Mouse (Mus musculus) gastrocnemius, postnatal 36 days (tissue): ENCODE measurements around the gene Rbpms2. TPM values are rescaled to one million over a fixed set of nuclear protein-coding genes. Genes with fewer than 3 reads are reported as not detected.

Experiments used
- DNase-seq, 2 experiments: peaks; one replicate each; pipeline ENCODE4 v3.0.0; 2022
- intact Hi-C: fragments of 180-260 bp; cut with DNase I; formaldehyde crosslinking; loops from one replicate; pipeline ENCODE4 v1.15.1; 2025
- long read RNA-seq, 2 experiments: library from polyadenylated mRNA; stranded (forward); transcript quantifications; one replicate each; pipeline ENCODE4 v2.0.0; 2021
- total RNA-seq, 2 experiments: library from RNA; stranded (reverse); gene quantifications; 2 replicates each; pipeline ENCODE4 v1.2.3; 2021

Rbpms2 gene
- total RNA-seq = 1 to 10 TPM; 1.7 to 1.9 TPM
- long read RNA-seq, experiment 1, partial matches to known transcripts = 0 of 2 reads
- long read RNA-seq, experiment 1, other reads (novel, unspliced or antisense) = 0 of 2 reads
- long read RNA-seq, experiment 2, partial matches to known transcripts = 1 of 2 reads
- long read RNA-seq, experiment 2, other reads (novel, unspliced or antisense) = 1 of 2 reads

DNA sequence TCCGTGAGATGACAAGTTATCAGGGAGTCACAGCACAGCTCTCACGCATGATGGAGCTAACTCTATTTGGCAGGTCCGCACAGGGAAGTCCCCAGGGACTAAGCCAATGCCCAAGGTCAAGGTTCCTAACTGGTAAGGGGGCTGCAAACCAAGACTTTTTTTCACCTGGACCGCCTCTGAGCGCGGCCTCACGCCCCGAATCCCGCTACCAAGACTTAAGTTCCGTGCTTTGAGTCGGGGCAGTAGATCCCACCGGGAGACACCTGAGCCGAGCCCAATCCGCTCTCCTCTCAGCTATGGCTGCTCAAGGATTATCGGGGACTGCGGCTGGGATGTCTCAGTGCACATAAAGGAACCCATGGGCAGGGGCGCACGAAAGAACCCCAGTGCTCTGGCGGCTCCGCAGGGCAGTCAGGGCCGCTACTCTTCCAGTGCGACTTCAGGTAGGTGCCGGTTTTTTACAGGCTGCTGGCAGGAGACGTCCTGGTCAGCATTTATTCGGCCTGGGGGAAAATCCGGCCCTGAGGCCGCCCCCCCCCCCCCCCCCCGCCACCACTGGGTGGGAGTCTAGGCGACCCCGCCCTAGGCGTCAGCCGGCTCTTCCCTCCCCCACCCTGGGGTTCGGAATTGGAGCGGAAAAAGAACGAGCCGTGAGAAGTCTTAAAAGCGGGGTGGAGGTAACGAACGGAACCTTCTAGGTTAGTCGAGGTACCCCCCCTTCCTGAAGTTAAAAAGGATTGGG is at the start of gene Rbpms2:
Gene Rbpms2, plus strand, starts transcription at position 624 of the 742 bp plus-strand sequence.
- intact Hi-C loops = no loop called here

DNA sequence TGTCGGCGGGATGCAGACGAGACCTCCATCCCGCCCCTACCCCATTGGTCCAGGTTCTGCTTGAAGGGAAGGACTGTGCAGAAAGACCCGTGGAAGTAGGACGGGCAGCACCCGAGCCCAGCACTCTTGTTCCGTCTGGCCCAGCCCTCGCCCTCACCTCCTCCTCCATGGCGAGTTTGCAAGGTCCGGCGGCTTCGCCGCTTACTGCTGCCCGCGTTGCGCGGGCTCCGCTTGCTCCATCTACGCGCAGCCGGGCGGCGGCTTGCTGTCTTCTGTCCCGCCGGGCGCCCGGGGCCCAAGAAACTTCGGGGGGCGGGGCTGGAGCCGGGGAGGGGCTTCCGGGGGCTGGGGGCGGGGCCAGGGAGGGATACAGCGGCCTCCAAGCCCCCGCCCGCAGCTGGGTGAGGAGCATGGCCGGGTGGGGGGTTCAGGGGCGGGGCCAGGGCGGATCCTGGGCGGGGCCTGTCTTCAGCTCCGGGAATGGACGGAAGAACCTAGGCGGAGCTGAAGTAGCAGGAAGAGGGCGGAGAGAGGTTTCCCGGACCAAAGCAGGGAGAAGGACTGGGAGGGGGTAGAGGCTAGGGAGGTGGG is 49.6 kb upstream of the Rbpms2 start, which contains the start of gene Plekho2:
Gene Plekho2, minus strand, starts transcription at position 260 of the 591 bp plus-strand sequence.
- peak; percentile 86 to 93 for DNase-seq
- intact Hi-C loops = no loop called here

More for the DNA sequence above, at the start of gene Rbpms2:
- no peak for DNase-seq

DNA sequence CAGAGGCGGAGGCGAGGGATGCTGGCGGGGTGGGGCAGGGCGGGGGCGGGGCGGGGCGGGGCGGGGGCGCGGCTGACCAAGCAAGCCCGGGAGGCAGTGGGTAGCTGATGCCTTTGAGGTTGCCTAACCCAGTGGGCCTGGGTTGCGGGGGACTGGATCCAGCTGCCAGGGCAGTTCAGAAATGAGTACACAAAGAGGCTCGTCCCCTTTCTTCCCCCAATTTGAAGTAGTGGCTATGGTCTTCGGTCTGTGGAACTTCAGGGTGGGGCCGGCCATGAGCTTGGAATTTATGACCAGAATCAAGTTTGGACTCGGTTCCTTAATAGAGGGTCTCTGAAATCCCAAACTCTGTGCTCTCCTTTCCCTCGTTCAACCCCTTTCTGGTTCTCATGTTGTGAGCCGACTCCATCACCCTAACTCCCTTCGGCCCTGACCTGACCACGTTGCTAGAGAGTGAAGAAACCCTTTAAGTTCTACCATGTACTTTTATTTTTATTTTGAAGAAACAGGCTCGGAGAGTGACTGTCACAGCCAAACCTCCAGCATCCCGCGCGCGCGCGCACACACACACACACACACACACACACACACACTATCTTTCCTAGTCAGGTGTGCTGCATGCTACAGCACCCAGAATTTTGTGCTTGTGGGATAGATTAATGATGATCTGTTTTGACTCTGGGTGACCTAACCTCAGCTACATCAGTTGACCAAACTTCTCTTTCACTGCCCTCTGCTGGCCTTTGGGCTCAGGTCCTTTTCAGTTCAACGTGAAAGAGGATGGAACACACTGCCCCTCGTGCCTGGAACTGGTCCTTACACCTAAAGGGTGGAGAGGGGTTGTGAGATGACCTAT is 48.8 kb upstream of the Rbpms2 start:
- peak; percentile 77 to 87 for DNase-seq
- intact Hi-C loops = loop anchor here (1.0 kb wide), 1 partner anchor 56 kb away; no protein-coding TSS in a partner anchor

GRCm38 (mm10) chr9:65583045-65583444 is 46.4 kb upstream of the Rbpms2 start:
- intact Hi-C loops = no loop called here
- no peak for DNase-seq

DNA sequence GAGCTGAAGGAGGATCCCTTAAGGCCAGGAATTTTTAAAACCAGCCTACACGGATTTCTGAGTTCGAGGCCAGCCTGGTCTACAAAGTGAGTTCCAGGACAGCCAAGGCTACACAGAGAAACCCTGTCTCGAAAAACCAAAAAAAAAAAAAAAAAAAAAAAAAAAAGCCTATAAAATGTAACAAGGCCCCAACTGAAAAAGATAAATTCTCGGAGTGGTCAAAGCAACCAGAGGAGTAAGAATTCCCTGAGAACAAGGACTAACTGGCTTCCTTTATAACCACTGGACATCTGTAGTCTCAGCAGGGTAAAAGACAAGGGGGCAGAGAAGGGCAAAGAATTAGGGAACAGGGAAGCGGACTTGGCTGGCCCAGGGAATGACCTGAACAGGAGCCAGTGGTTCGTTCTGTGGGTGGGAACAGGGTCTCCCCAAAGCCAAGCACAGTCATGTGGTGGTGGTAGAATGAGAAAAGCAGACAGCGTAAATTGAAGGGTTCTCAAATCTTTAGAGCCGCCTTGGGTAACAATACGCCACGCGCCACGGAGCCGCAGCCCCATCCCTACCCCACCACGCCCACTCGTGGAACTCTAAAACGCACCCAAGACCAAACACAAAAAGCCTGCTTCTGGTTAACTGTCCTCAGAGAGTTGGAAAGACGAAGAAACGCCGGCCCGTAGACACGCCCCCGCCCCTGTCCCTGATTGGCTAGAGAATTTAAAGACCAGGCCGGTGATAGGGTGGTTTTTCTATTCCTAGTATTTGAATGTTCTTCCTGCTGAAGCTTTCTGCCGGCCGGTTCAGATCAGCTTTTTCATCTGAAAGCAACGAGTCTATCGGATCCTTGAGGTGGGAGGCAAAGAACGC is 42.8 kb upstream of the Rbpms2 start, which contains the start of gene Pif1:
Gene Pif1, plus strand, starts transcription at position 755 of the 864 bp plus-strand sequence.
- DNase-seq = peak; percentile 58 to 66
- intact Hi-C loops = no loop called here

DNA sequence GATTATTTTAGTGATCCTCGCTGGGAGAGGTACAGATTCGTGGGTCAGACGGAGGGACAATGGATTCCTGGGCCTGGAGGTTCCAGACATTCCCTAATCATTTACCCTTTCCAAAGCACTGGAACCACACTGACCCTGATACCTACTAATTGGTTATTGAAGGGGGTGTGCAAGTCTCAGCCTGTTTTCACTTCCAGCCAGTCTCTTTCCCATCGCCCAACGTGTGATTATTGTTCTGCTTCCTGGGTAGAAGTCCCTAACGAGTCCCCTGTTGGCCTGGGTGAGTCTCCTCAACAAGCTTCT is 42.2 kb upstream of the Rbpms2 start:
- no peak for DNase-seq
- intact Hi-C loops = no loop called here

DNA sequence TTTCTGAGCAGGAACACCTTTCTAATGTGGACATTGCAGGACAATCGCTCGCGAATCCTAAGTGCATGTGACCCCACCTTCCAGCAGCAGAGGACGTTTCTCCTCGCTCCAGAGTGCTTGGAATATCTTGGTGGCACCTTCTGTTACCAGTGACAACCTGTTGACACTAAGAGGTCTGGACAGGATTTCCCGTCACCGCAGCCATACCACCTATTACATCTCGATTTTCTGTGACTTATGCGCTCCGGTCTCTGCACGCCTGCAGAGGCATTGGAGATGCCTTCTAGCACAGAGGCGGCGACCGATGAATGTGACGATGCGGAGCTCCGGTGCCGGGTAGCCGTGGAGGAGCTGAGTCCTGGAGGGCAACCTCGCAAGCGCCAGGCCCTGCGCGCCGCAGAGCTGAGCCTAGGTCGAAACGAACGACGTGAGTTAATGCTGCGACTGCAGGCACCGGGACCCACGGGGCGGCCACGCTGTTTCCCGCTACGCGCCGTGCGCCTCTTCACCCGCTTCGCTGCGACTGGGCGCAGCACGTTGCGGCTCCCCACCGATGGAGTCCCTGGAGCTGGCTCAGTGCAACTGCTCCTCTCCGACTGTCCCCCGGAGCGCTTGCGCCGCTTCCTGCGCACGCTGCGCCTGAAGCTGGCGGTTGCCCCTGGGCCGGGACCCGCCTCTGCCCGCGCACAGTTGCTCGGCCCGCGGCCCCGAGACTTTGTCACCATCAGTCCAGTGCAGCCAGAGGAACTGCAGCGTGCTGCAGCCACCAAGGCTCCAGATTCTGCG is 41.7 kb upstream of the Rbpms2 start:
- no peak for DNase-seq
- intact Hi-C loops = no loop called here

DNA sequence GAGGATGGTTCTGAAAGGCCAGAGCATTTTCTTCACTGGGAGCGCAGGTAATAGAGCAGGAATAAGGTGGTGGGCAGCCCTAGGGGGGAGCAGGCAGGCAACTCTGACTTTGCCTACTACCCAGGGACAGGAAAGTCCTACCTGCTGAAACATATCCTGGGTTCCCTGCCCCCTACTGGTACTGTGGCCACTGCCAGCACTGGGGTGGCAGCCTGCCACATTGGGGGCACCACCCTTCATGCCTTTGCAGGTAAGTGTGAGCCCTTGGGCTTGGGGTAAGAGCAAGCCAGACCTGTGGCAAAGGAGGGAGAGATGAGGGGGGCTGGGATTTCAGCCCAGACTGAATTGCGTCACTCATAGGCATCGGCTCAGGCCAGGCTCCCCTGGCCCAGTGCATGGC is 40.4 kb upstream of the Rbpms2 start:
- no peak for DNase-seq
- intact Hi-C loops = no loop called here

GRCm38 (mm10) chr9:65592721-65593120 is 36.7 kb upstream of the Rbpms2 start:
- intact Hi-C loops = no loop called here
- DNase-seq = no peak

- intact Hi-C loops = no loop called here
- no peak for DNase-seq
Observed at GRCm38 (mm10) chr9:65593596-65593995, 35.9 kb upstream of the Rbpms2 start.

DNA sequence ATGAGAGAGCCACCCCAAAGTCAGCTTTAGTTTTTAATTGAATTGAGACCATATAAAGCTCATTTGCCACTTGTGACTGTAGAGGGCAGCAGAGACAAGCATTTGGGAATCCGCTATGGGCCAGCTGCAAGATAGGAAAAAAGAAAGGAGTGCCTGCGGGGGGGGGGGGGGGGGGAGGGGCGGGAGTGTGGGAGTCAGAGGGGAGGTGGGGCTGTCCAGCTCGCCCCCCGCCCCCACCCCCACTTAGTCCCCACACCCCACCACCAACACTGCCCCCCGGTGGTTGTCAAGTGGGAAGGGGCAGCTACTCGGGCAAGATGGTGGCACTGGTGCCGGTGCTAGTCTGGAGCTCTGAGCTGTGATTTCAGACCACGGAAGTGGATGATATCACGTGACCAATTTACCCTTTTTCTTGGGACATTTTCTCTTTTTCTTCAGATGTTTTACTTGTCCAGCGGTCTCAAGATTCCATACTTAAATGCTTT is 30.6 kb upstream of the Rbpms2 start:
- DNase-seq = peak in 1 of 2 experiments; percentile 31
- intact Hi-C loops = no loop called here

DNA sequence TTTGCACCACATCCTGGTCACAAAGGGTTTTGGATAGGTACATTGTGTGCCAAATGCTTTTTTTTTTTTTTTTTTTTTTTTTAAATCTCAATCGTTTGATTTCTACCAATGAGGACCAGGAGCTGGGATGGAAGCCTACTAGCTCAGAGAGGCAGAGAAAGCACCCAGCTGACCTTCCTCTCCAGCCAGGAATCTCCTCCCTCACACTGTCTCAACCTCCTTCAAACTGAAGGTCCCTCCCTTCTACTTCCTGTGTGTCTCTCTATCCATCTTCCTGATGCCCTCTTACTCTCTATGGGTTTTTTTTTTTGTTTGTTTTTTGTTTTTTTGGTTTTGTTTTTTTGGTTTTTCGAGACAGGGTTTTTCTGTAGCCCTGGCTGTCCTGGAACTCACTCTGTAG is 28.5 kb upstream of the Rbpms2 start:
- DNase-seq = no peak
- intact Hi-C loops = loop anchor here (5.0 kb wide), 1 partner anchor 246 kb away; no protein-coding TSS in a partner anchor

DNA sequence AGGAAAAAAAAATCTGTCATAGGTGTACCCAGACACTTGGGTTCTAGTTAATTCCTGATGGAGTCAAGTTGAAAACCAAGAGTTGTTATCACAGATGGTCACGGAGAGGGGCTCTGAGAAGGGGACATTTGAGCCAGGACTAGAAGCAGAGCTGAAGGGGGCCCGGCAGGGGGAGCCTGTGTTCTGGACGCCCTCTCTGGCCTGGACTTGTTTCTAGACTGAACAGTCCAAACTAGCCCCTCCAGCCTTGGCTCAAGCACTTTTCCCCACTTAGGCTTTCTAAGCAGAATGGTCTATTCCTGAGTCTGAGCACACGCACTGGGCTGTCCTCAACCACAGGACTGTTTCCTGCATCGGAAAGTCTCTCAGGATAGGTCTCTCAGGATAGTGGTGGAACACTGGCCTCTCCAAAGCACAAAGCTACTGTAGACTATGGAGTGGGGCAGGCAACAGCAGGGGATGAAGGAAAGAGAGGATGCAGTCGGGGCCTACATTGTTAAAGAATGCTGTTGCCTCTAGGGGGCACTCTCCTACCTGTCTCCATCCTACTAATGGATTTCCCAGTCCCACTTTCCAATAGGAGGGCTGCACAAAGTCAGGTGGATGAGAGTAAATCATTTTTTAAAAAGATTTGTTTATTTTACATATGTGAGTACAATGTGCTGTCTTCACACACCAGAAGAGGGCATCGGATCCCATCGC is 25.9 kb upstream of the Rbpms2 start:
- intact Hi-C loops = loop anchor here (5.0 kb wide), 1 partner anchor 244 kb away; no protein-coding TSS in a partner anchor
- no peak for DNase-seq

DNA sequence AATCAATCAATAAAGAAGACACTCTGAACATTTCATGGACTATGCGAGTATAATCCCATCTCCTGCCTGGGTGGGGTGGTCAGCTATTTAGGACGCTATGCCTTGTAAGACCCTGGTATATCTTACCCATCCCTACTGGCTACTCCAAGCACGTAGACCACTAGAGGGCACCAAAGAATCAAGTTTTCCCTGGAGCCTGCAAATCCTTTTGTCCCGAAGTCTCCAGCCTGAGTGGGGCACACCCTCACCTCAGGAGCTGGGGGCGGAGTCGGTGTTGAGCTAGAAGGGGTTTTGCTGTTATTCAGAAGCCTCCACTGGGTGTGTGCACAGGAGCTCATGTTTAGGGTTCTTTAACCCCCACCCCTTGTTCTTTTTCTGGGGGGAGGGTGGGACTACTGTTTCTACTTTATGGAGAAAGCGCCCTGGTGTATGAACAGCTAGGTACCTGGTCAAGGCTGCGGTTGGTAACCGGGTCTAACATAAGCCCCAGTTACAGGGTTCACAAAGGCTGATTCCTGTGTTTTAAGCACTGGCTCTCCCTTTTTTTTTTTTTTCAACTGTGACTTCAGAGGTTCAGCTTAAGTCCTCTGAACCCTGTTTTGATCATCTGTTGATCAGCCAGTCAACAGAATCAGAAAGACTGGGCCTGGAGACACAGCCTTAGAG is 23.8 kb upstream of the Rbpms2 start:
- intact Hi-C loops = loop anchor here (1.0 to 5.0 kb wide), 3 partner anchors 55 to 222 kb away; partner anchors contain the start of gene Zfp609
- peak in 1 of 2 experiments; percentile 33 for DNase-seq

GRCm38 (mm10) chr9:65606321-65607109 is 22.9 kb upstream of the Rbpms2 start:
- intact Hi-C loops = loop anchor here (2.0 to 5.0 kb wide), 2 partner anchors 54 to 221 kb away; partner anchors contain the start of gene Zfp609
- no peak for DNase-seq

GRCm38 (mm10) chr9:65607120-65607519 is 22.3 kb upstream of the Rbpms2 start:
- no peak for DNase-seq
- intact Hi-C loops = loop anchor here (2.0 to 5.0 kb wide), 2 partner anchors 54 to 220 kb away; partner anchors contain the start of gene Zfp609
